Mouse (Mus musculus): ENCODE data around the gene Bod1l. TPM values are rescaled to one million over a fixed set of nuclear protein-coding genes. Genes with fewer than 3 reads are reported as not detected.

Bod1l gene
- total RNA-seq, 2 experiments from 2014 or later: 12.0 to 15.6 TPM

- intact Hi-C loops (cut with DNase I): no loop called here
- DNase-seq: no peak
Observed at GRCm38 (mm10) chr5:41805085-41805484, 39.0 kb downstream of the Bod1l start.

GRCm38 (mm10) chr5:41804643-41805042 is 39.5 kb downstream of the Bod1l start:
- no peak for DNase-seq
- intact Hi-C loops (cut with DNase I): no loop called here

- no peak for DNase-seq
- intact Hi-C loops (cut with DNase I): no loop called here
Observed at GRCm38 (mm10) chr5:41801622-41802021, 42.5 kb downstream of the Bod1l start.

GRCm38 (mm10) chr5:41794434-41794833 is 49.7 kb downstream of the Bod1l start:
- no peak for DNase-seq
- intact Hi-C loops (cut with DNase I): no loop called here

- DNase-seq: no peak
- intact Hi-C loops (cut with DNase I): no loop called here
Observed at GRCm38 (mm10) chr5:41790517-41790916, 53.6 kb downstream of the Bod1l start.

- intact Hi-C loops (cut with DNase I): no loop called here
- no peak for DNase-seq
Observed at GRCm38 (mm10) chr5:41788877-41789276, 55.2 kb downstream of the Bod1l start.

- no peak for DNase-seq
Observed at GRCm38 (mm10) chr5:41781890-41782289, 62.2 kb downstream of the Bod1l start.

GRCm38 (mm10) chr5:41780026-41780425 is 64.1 kb downstream of the Bod1l start:
- no peak for DNase-seq
- intact Hi-C loops (cut with DNase I): no loop called here

More at GRCm38 (mm10) chr5:41781890-41782289, 62.2 kb downstream of the Bod1l start:
- intact Hi-C loops (cut with DNase I): no loop called here

- no peak for DNase-seq
- intact Hi-C loops (cut with DNase I): no loop called here
Observed at GRCm38 (mm10) chr5:41775728-41776127, 68.4 kb downstream of the Bod1l start.

- intact Hi-C loops (cut with DNase I): no loop called here
- no peak for DNase-seq
Observed at GRCm38 (mm10) chr5:41775273-41775672, 68.8 kb downstream of the Bod1l start.

- peak; percentile 76 to 85 for DNase-seq
- intact Hi-C loops (cut with DNase I): loop anchor here (2.0 to 10.0 kb wide), 3 partner anchors 224 to 716 kb away; no protein-coding TSS in a partner anchor
Observed at GRCm38 (mm10) chr5:41768382-41769040, 75.6 kb downstream of the Bod1l start.

GRCm38 (mm10) chr5:41767296-41768200 is 76.6 kb downstream of the Bod1l start:
- intact Hi-C loops (cut with DNase I): loop anchor here (2.0 to 10.0 kb wide), 3 partner anchors 223 to 715 kb away; no protein-coding TSS in a partner anchor
- no peak for DNase-seq

- DNase-seq: no peak
- intact Hi-C loops (cut with DNase I): loop anchor here (10.0 kb wide), 2 partner anchors 222 to 642 kb away; no protein-coding TSS in a partner anchor
Observed at GRCm38 (mm10) chr5:41766406-41767010, 77.6 kb downstream of the Bod1l start.

- DNase-seq: no peak
- intact Hi-C loops (cut with DNase I): loop anchor here (10.0 kb wide), 2 partner anchors 221 to 641 kb away; no protein-coding TSS in a partner anchor
Observed at GRCm38 (mm10) chr5:41765626-41766405, 78.3 kb downstream of the Bod1l start.

- no peak for DNase-seq
- intact Hi-C loops (cut with DNase I): loop anchor here (10.0 kb wide), 2 partner anchors 219 to 639 kb away; no protein-coding TSS in a partner anchor
Observed at GRCm38 (mm10) chr5:41763731-41764721, 80.1 kb downstream of the Bod1l start, which contains the start of gene Nkx3-2. Gene Nkx3-2 (minus strand): TSS chr5:41764501.

GRCm38 (mm10) chr5:41762947-41763730 is 81.0 kb downstream of the Bod1l start:
- intact Hi-C loops (cut with DNase I): loop anchor here (10.0 kb wide), 2 partner anchors 218 to 638 kb away; no protein-coding TSS in a partner anchor
- DNase-seq: no peak

- no peak for DNase-seq
- intact Hi-C loops (cut with DNase I): loop anchor here (10.0 kb wide), 2 partner anchors 218 to 638 kb away; no protein-coding TSS in a partner anchor
Observed at GRCm38 (mm10) chr5:41762141-41762946, 81.8 kb downstream of the Bod1l start.

All from gastrocnemius, postnatal 36 days (tissue).